Mouse (Mus musculus): Measurements from ENCODE around the gene Col19a1.

The Col19a1 gene

DNA sequence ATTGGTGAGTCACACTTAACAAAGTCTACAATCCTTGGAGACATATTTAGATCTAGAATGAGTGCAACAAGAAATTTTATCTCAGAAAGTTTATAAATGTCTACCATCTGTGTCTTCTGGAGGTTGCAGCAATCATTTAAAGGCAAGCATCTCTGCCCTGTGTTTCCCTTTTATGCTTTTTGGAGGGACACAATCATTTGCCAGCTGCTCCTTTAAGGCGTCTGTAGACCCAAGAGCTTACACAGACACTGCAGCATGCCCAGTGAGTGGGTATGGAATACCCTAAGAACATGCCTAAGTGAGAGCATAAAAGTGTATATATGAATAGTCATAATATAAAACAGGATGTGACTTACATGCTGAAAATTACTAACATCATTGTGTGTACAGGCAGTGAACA, 357.7 kb downstream of the Col19a1 start:
- no peak for DNase-seq (ENCODE audit: low spot score)

- DNase-seq (ENCODE audit: low spot score) = no peak
These were observed 360.1 kb downstream of the Col19a1 start for GRCm38 (mm10) chr1:24226941-24227711.

DNA sequence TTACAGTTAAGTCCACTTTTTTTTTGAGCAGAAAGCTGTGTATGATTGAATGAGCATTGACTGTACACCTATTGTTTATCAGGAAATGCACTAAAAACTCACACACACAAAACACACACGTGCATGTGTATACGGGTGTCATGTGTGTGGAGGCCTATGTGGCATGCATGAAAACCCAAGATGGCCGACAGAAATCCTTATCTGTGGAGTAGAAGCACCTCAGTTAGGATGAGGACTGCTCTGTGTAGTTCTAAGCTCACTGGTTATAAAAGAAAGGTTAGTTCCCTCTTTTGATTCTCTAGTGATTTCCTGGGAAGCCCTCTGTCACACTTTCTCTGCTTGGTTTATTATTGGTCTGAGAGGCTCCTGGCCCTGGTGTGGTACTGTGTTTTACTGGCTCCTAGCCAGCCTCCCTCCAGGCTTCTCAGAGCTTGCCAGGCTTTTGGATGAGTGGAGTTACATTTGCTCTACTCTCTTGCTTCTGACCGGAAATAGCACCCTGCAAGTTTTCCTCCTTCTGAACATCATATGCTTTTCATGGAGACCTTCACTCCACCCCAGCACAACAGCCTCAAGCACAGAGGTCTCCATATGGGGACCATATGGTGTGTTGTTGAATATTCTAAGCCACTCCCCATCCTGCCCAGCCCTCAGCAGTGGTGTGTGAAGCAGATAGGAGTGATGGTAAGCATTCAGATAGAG, 361.3 kb downstream of the Col19a1 start:
- no peak for DNase-seq (ENCODE audit: low spot score)

- DNase-seq (ENCODE audit: low spot score) = no peak
These were observed 364.2 kb downstream of the Col19a1 start for GRCm38 (mm10) chr1:24222981-24223612.

- no peak for DNase-seq (ENCODE audit: low spot score)
These were observed 365.0 kb downstream of the Col19a1 start for GRCm38 (mm10) chr1:24222231-24222630.

- DNase-seq (ENCODE audit: low spot score) = no peak
These were observed 368.2 kb downstream of the Col19a1 start for GRCm38 (mm10) chr1:24219041-24219440.

Measured in ovary, postnatal 36 days (tissue).